Mouse (Mus musculus): ENCODE data around the gene Tgm2. TPM values are rescaled to one million over a fixed set of nuclear protein-coding genes. Genes with fewer than 3 reads are reported as not detected.

Tgm2 gene
- polyA plus RNA-seq, 1 experiment from 2014 or later: 11.8 TPM

DNA sequence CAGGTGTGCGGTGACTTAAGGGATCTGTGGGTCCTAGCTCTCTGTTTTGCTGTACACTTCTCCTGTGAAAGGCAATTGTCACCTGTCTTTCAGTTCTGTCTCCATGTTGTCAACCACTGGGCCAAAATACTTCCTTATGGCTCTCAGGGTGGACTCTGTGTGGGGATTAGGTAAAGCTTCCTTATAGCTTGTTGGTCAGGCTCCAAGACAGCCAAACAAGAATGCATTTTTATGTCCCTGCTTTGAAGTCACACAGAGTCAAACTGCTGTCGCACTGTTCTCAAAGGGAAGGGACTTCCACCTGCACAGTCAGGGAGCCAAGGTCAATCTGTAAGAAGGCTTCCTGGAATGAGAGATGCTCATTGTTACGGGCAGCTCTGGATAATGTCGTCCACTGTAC lies 31.9 kb upstream of the Tgm2 start:
- Histone ChIP-seq H3K36me3 (no peaks in the 10 kb centered on the region), H3K4me1 (peaks cover 34% of the 10 kb centered on the region), H3K9ac (no peak overlapping the region), H3K4me3 (no peak overlapping the region), H3K9me3 (no peaks in the 10 kb centered on the region), H3K27ac (no peak overlapping the region), H3K4me2 (replicated peaks) (no peak overlapping the region), H3K27me3 (replicated peaks) (no peaks in the 10 kb centered on the region)
- 77% methylated on average over 4 of the region's 4 CpGs for WGBS
- ATAC-seq (ENCODE audit: low FRiP score, low read depth): no peak

DNA sequence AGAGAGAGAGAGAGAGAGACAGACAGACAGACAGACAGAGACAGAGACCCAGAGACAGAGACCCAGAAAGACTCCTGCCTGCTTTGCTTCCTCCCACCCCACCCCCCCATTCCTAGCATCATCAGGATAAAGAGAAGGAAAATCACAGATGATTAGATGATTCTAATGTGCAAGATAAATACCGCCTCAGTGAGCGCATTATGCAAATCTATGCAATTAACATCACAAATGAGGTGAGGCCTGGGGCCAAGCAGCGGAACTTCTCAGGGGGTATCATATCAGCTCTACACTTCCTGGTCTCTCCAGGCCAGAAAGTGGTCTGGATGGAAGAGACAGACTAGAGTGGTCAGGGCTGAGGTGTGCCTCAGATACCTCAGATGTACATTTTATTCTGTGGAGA lies 31.3 kb upstream of the Tgm2 start:
- no peaks in the 10 kb centered on the region for H3K27me3 ChIP-seq (replicated peaks)
- no peak overlapping the region for H3K4me3 ChIP-seq
- no peaks in the 10 kb centered on the region for H3K36me3 ChIP-seq
- H3K9me3 ChIP-seq: no peaks in the 10 kb centered on the region
- peaks cover 34% of the 10 kb centered on the region for H3K4me1 ChIP-seq
- H3K27ac ChIP-seq: no peak overlapping the region
- H3K9ac ChIP-seq: no peak overlapping the region
- ATAC-seq (ENCODE audit: low FRiP score, low read depth): no peak
- H3K4me2 ChIP-seq (replicated peaks): no peak overlapping the region
- WGBS: 34% methylated on average over 3 of the region's 3 CpGs

DNA sequence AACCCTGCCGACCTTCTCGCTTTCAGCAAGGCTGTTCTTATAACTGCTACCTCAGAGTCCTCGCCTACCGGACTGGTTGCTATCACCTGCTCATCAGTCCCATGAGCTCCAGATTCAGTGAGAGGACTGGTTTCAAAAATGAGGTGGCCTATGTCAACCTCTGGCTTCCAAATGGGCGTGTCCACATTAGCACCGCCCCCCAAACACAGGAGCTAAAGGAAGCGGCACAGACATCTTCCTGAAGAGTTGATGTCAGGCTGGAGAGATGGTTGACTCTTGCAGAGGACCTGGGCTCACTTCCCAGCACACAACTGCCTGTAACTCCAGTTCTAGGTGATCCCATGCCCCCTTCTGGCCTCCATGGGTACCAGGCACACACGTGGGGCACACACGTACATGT lies 30.5 kb upstream of the Tgm2 start:
- Histone ChIP-seq H3K27me3 (replicated peaks) (no peaks in the 10 kb centered on the region), H3K9me3 (no peaks in the 10 kb centered on the region), H3K9ac (no peak overlapping the region), H3K27ac (no peak overlapping the region), H3K36me3 (no peaks in the 10 kb centered on the region), H3K4me3 (no peak overlapping the region), H3K4me1 (peaks cover 28% of the 10 kb centered on the region), H3K4me2 (replicated peaks) (no peak overlapping the region)
- 93% methylated on average over 9 of the region's 9 CpGs for WGBS
- ATAC-seq (ENCODE audit: low FRiP score, low read depth): no peak

DNA sequence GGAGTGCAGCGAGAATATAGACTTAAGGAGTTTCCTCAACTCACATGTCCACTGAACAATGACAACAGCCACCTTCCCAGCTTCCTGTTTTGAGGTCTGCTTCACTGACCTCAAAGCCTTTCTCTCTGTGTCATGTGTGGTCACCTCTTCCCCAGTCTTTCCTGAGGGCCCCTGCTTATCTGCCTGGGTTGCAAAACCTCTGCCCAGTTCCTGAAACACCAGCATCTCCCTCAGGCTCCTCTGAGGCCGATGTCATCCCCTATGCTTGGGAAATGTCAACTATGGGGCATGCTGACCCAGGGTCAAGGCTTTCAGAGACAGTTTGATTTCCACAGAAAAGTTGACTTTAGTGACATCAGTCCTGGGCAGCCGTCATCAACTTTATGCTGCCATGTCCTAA lies 29.2 kb upstream of the Tgm2 start:
- no peak overlapping the region for H3K4me2 ChIP-seq (replicated peaks)
- no peak overlapping the region for H3K9ac ChIP-seq
- H3K27me3 ChIP-seq (replicated peaks): no peaks in the 10 kb centered on the region
- no peak for ATAC-seq (ENCODE audit: low FRiP score, low read depth)
- no peaks in the 10 kb centered on the region for H3K9me3 ChIP-seq
- H3K4me3 ChIP-seq: no peak overlapping the region
- peaks cover 24% of the 10 kb centered on the region for H3K4me1 ChIP-seq
- H3K27ac ChIP-seq: no peak overlapping the region
- no peaks in the 10 kb centered on the region for H3K36me3 ChIP-seq
- 89% methylated on average over 3 of the region's 3 CpGs for WGBS

GRCm38 (mm10) chr2:158174958-158175357 lies 28.7 kb upstream of the Tgm2 start:
- Histone ChIP-seq H3K27ac (no peak overlapping the region), H3K4me1 (peaks cover 24% of the 10 kb centered on the region), H3K4me2 (replicated peaks) (no peak overlapping the region), H3K36me3 (no peaks in the 10 kb centered on the region), H3K9ac (no peak overlapping the region), H3K9me3 (no peaks in the 10 kb centered on the region), H3K4me3 (no peak overlapping the region), H3K27me3 (replicated peaks) (no peaks in the 10 kb centered on the region)
- 91% methylated on average over 15 of the region's 15 CpGs for WGBS
- ATAC-seq (ENCODE audit: low FRiP score, low read depth): no peak

- Histone ChIP-seq H3K4me2 (replicated peaks) (no peak overlapping the region), H3K4me1 (peaks cover 19% of the 10 kb centered on the region), H3K27ac (no peak overlapping the region), H3K9ac (no peak overlapping the region), H3K36me3 (no peaks in the 10 kb centered on the region), H3K27me3 (replicated peaks) (no peaks in the 10 kb centered on the region), H3K4me3 (no peak overlapping the region), H3K9me3 (no peaks in the 10 kb centered on the region)
- ATAC-seq (ENCODE audit: low FRiP score, low read depth): no peak
- 84% methylated on average over 5 of the region's 5 CpGs for WGBS
These were observed 28.2 kb upstream of the Tgm2 start for GRCm38 (mm10) chr2:158174438-158174837.

GRCm38 (mm10) chr2:158170394-158170793 lies 24.2 kb upstream of the Tgm2 start:
- no peaks in the 10 kb centered on the region for H3K4me1 ChIP-seq
- H3K9ac ChIP-seq: no peak overlapping the region
- H3K4me3 ChIP-seq: no peak overlapping the region
- WGBS: 78% methylated on average over 2 of the region's 2 CpGs
- no peak overlapping the region for H3K27ac ChIP-seq
- ATAC-seq (ENCODE audit: low FRiP score, low read depth): no peak
- H3K27me3 ChIP-seq (replicated peaks): no peaks in the 10 kb centered on the region
- H3K4me2 ChIP-seq (replicated peaks): no peak overlapping the region
- no peaks in the 10 kb centered on the region for H3K9me3 ChIP-seq
- H3K36me3 ChIP-seq: no peaks in the 10 kb centered on the region

- no peaks in the 10 kb centered on the region for H3K36me3 ChIP-seq
- no peak overlapping the region for H3K9ac ChIP-seq
- 89% methylated on average over 7 of the region's 7 CpGs for whole genome bisulfite sequencing
- no peak overlapping the region for H3K4me3 ChIP-seq
- H3K4me2 ChIP-seq (replicated peaks): no peak overlapping the region
- H3K4me1 ChIP-seq: no peaks in the 10 kb centered on the region
- no peak for ATAC-seq (ENCODE audit: low FRiP score, low read depth)
- H3K27ac ChIP-seq: no peak overlapping the region
- H3K27me3 ChIP-seq (replicated peaks): no peaks in the 10 kb centered on the region
- no peaks in the 10 kb centered on the region for H3K9me3 ChIP-seq
These were observed 23.5 kb upstream of the Tgm2 start for GRCm38 (mm10) chr2:158169771-158170170.

DNA sequence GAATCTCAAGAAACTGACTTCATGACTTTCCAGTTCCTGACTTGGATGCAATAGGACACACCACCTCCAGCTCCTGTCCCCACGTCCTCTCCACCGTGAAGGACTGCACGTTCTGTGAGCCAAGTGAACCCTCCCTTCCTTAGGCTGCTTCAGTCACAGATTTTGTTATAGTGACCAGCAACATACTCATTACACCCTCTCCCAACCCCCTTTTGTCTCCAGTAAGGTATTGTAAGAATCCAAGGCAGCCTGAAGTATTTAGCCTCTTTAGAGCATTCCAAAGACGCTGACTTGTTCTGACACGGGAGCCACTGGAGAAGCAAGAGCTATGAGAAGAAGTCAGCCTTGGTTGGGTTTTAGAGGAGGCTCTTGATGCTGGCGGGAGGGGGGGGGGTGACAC lies 23.1 kb upstream of the Tgm2 start:
- Histone ChIP-seq H3K36me3 (no peaks in the 10 kb centered on the region), H3K4me3 (no peak overlapping the region), H3K27ac (no peak overlapping the region), H3K9me3 (no peaks in the 10 kb centered on the region), H3K9ac (no peak overlapping the region), H3K4me1 (no peaks in the 10 kb centered on the region), H3K27me3 (replicated peaks) (no peaks in the 10 kb centered on the region), H3K4me2 (replicated peaks) (no peak overlapping the region)
- 83% methylated on average over 6 of the region's 6 CpGs for WGBS
- no peak for ATAC-seq (ENCODE audit: low FRiP score, low read depth)

DNA sequence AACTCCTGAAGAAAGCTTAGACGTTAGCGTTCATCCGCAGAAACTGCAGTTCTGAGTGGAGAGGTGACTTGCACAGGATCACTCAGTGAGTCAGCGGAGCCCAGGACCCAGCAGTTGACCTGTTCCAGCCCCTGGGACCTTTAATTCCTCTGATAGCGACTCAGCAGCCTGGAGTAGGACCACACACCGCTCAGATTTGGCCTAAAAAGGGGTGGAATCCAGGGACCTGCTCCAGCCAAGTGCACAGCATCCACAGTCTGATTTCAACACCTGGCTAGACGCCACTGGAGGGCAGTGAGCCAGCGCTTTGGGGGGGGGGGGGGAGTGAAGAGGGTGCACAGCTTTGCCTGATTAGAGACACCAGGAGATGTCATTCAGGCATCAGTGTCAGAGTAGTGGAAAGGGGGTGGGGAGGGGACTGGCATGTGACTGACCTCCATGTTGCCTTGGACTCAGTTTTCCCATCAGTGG lies 22.5 kb upstream of the Tgm2 start:
- no peak for ATAC-seq (ENCODE audit: low FRiP score, low read depth)
- H3K9me3 ChIP-seq: no peaks in the 10 kb centered on the region
- H3K36me3 ChIP-seq: no peaks in the 10 kb centered on the region
- 77% methylated on average over 8 of the region's 8 CpGs for WGBS
- no peak overlapping the region for H3K4me2 ChIP-seq (replicated peaks)
- no peak overlapping the region for H3K4me3 ChIP-seq
- no peak overlapping the region for H3K9ac ChIP-seq
- H3K27ac ChIP-seq: no peak overlapping the region
- H3K27me3 ChIP-seq (replicated peaks): no peaks in the 10 kb centered on the region
- no peaks in the 10 kb centered on the region for H3K4me1 ChIP-seq

- no peak overlapping the region for H3K27ac ChIP-seq
- ATAC-seq (ENCODE audit: low FRiP score, low read depth): no peak
- H3K36me3 ChIP-seq: no peaks in the 10 kb centered on the region
- H3K4me1 ChIP-seq: no peaks in the 10 kb centered on the region
- H3K27me3 ChIP-seq (replicated peaks): no peaks in the 10 kb centered on the region
- no peak overlapping the region for H3K9ac ChIP-seq
- no peak overlapping the region for H3K4me3 ChIP-seq
- 80% methylated on average over 9 of the region's 9 CpGs for WGBS
- H3K9me3 ChIP-seq: no peaks in the 10 kb centered on the region
- H3K4me2 ChIP-seq (replicated peaks): no peak overlapping the region
These were observed 21.4 kb upstream of the Tgm2 start for GRCm38 (mm10) chr2:158167496-158168205.

GRCm38 (mm10) chr2:158166628-158167027 lies 20.4 kb upstream of the Tgm2 start:
- no peak for ATAC-seq (ENCODE audit: low FRiP score, low read depth)
- H3K27me3 ChIP-seq (replicated peaks): no peaks in the 10 kb centered on the region
- no peak overlapping the region for H3K4me3 ChIP-seq
- H3K9me3 ChIP-seq: no peaks in the 10 kb centered on the region
- no peak overlapping the region for H3K9ac ChIP-seq
- no peaks in the 10 kb centered on the region for H3K4me1 ChIP-seq
- H3K36me3 ChIP-seq: no peaks in the 10 kb centered on the region
- 79% methylated on average over 7 of the region's 7 CpGs for WGBS
- no peak overlapping the region for H3K4me2 ChIP-seq (replicated peaks)
- no peak overlapping the region for H3K27ac ChIP-seq

- ATAC-seq (ENCODE audit: low FRiP score, low read depth): no peak
- H3K4me3 ChIP-seq: no peak overlapping the region
- H3K4me1 ChIP-seq: no peaks in the 10 kb centered on the region
- H3K27me3 ChIP-seq (replicated peaks): no peaks in the 10 kb centered on the region
- H3K9ac ChIP-seq: no peak overlapping the region
- 85% methylated on average over 4 of the region's 4 CpGs for WGBS
- H3K36me3 ChIP-seq: no peaks in the 10 kb centered on the region
- H3K4me2 ChIP-seq (replicated peaks): no peak overlapping the region
- no peaks in the 10 kb centered on the region for H3K9me3 ChIP-seq
- no peak overlapping the region for H3K27ac ChIP-seq
These were observed 19.5 kb upstream of the Tgm2 start for GRCm38 (mm10) chr2:158165776-158166175.

Data from neural tube, embryonic 12.5 days (tissue).